Mouse (Mus musculus): Measurements from ENCODE around the gene Olfr457. TPM values are rescaled to one million over a fixed set of nuclear protein-coding genes. Genes with fewer than 3 reads are reported as not detected.

Olfr457 gene
- not detected in 2 replicates for total RNA-seq (2014; rRNA removed)
- polyA plus RNA-seq (2015; fragmentation: Nextera tagmentation; extraction: Ambion mirVana): not detected in 2 replicates

DNA sequence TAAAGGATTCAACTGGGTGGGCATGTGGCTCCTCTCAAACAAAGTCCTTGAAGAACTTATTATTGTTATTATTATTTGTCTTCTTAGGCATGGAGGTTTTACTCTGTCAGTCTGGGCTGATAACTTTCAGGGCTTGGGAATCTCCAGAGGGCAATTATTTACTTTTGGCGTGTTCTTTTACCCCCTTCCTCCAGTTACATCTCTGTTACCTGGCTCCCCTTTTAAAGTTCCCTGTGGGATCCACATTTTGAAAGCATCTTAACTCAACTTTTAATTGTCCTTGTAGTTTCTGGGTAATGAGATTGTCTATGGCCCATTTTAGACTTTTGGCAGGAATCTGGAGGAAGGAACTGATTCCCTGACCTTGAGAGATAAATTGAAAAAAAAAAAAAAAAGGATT is at the start of gene Olfr457:
Olfr457 (minus strand) TSS at position 101 of the 400 bp plus-strand sequence.
- no peaks in the 10 kb centered on the region for H3K4me1 ChIP-seq (ENCODE audit: insufficient read depth, low read length)
- no peak within 1 kb of the TSS for H3K4me3 ChIP-seq (ENCODE audit: low read depth, low read length)
- no peak within 1 kb of the TSS for H3K4me2 ChIP-seq (ENCODE audit: low read depth, low read length, poor library complexity, severe bottlenecking)
- H3K27ac ChIP-seq (ENCODE audit: low read depth, low read length): no peak within 1 kb of the TSS
- WGBS: 71% methylated on average over 1 of the region's 1 CpGs
- no peaks in the 10 kb centered on the region for H3K36me3 ChIP-seq (ENCODE audit: insufficient read depth, low read length)
- H3K9ac ChIP-seq (replicated peaks; ENCODE audit: low read length, poor library complexity, severe bottlenecking): no peak within 1 kb of the TSS
- DNase-seq (ENCODE audit: low spot score): no peak
- no peaks in the 10 kb centered on the region for H3K9me3 ChIP-seq (ENCODE audit: low read length)
- ATAC-seq (ENCODE audit: low FRiP score): no peak
- H3K27me3 ChIP-seq (ENCODE audit: insufficient read depth, low read length): no peaks in the 10 kb centered on the region
- TF ChIP-seq CTCF (IDR thresholded peaks at IDR 0.05): no peak

DNA sequence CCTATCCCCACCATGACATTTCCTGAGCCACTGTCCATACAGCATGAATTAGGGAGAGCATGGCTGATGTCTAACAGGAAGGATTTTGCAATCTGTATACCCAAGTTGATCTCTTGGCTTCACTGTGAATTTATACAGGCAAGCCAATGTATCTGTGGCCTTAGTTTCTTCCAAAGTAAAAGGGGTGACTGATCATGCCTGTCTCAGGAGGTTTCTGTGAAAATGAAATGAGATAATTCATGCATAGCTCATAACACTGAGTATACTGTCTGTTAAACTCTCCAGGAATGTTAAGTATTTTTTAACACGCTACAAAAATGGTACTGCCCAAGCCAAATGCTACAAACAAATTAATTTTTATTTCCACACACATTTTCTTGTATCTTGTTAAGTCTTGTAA is 37.3 kb upstream of the Olfr457 start:
- Histone ChIP-seq H3K4me1 (ENCODE audit: insufficient read depth, low read length) (no peaks in the 10 kb centered on the region), H3K27me3 (ENCODE audit: insufficient read depth, low read length) (no peaks in the 10 kb centered on the region), H3K4me2 (ENCODE audit: low read depth, low read length, poor library complexity, severe bottlenecking) (no peak overlapping the region), H3K9me3 (ENCODE audit: low read length) (no peaks in the 10 kb centered on the region), H3K9ac (replicated peaks; ENCODE audit: low read length, poor library complexity, severe bottlenecking) (no peak overlapping the region), H3K36me3 (ENCODE audit: insufficient read depth, low read length) (no peaks in the 10 kb centered on the region), H3K4me3 (ENCODE audit: low read depth, low read length) (no peak overlapping the region), H3K27ac (ENCODE audit: low read depth, low read length) (no peak overlapping the region)
- DNase-seq (ENCODE audit: low spot score) (no peak), ATAC-seq (ENCODE audit: low FRiP score) (no peak)
- TF ChIP-seq CTCF (IDR thresholded peaks at IDR 0.05): no peak
- WGBS: 84% methylated on average over 1 of the region's 1 CpGs

- DNase-seq (ENCODE audit: low spot score) (no peak), ATAC-seq (ENCODE audit: low FRiP score) (no peak)
- no peak overlapping the region for H3K9ac ChIP-seq (replicated peaks; ENCODE audit: low read length, poor library complexity, severe bottlenecking)
- TF ChIP-seq CTCF (IDR thresholded peaks at IDR 0.05): no peak
- no peaks in the 10 kb centered on the region for H3K27me3 ChIP-seq (ENCODE audit: insufficient read depth, low read length)
- no peak overlapping the region for H3K4me2 ChIP-seq (ENCODE audit: low read depth, low read length, poor library complexity, severe bottlenecking)
- H3K27ac ChIP-seq (ENCODE audit: low read depth, low read length): no peak overlapping the region
- H3K4me3 ChIP-seq (ENCODE audit: low read depth, low read length): no peak overlapping the region
- no peaks in the 10 kb centered on the region for H3K4me1 ChIP-seq (ENCODE audit: insufficient read depth, low read length)
- H3K36me3 ChIP-seq (ENCODE audit: insufficient read depth, low read length): no peaks in the 10 kb centered on the region
- H3K9me3 ChIP-seq (ENCODE audit: low read length): no peaks in the 10 kb centered on the region
Measured at GRCm38 (mm10) chr6:42509311-42509710, 33.2 kb upstream of the Olfr457 start.

GRCm38 (mm10) chr6:42503478-42503877 is 27.3 kb upstream of the Olfr457 start:
- Histone ChIP-seq H3K36me3 (ENCODE audit: insufficient read depth, low read length) (no peaks in the 10 kb centered on the region), H3K4me1 (ENCODE audit: insufficient read depth, low read length) (no peaks in the 10 kb centered on the region), H3K4me2 (ENCODE audit: low read depth, low read length, poor library complexity, severe bottlenecking) (no peak overlapping the region), H3K27ac (ENCODE audit: low read depth, low read length) (no peak overlapping the region), H3K4me3 (ENCODE audit: low read depth, low read length) (no peak overlapping the region), H3K27me3 (ENCODE audit: insufficient read depth, low read length) (no peaks in the 10 kb centered on the region), H3K9ac (replicated peaks; ENCODE audit: low read length, poor library complexity, severe bottlenecking) (no peak overlapping the region), H3K9me3 (ENCODE audit: low read length) (no peaks in the 10 kb centered on the region)
- ATAC-seq (ENCODE audit: low FRiP score) (no peak), DNase-seq (ENCODE audit: low spot score) (no peak)
- no peak for TF ChIP-seq CTCF (IDR thresholded peaks at IDR 0.05)
- 70% methylated on average over 2 of the region's 2 CpGs for WGBS

GRCm38 (mm10) chr6:42489731-42490130 is 13.6 kb upstream of the Olfr457 start:
- 79% methylated on average over 1 of the region's 1 CpGs for WGBS
- no peaks in the 10 kb centered on the region for H3K9me3 ChIP-seq (ENCODE audit: low read length)
- no peak overlapping the region for H3K4me3 ChIP-seq (ENCODE audit: low read depth, low read length)
- H3K4me1 ChIP-seq (ENCODE audit: insufficient read depth, low read length): no peaks in the 10 kb centered on the region
- no peak overlapping the region for H3K9ac ChIP-seq (replicated peaks; ENCODE audit: low read length, poor library complexity, severe bottlenecking)
- no peaks in the 10 kb centered on the region for H3K27me3 ChIP-seq (ENCODE audit: insufficient read depth, low read length)
- H3K36me3 ChIP-seq (ENCODE audit: insufficient read depth, low read length): no peaks in the 10 kb centered on the region
- no peak overlapping the region for H3K27ac ChIP-seq (ENCODE audit: low read depth, low read length)
- ATAC-seq (ENCODE audit: low FRiP score): no peak
- no peak for DNase-seq (ENCODE audit: low spot score)
- no peak overlapping the region for H3K4me2 ChIP-seq (ENCODE audit: low read depth, low read length, poor library complexity, severe bottlenecking)
- no peak for TF ChIP-seq CTCF (IDR thresholded peaks at IDR 0.05)

GRCm38 (mm10) chr6:42487114-42487513 is 11.0 kb upstream of the Olfr457 start, which contains the start of gene Olfr456:
Olfr456 (minus strand) TSS chr6:42487214.
- no peak within 1 kb of the TSS for H3K27ac ChIP-seq (ENCODE audit: low read depth, low read length)
- H3K36me3 ChIP-seq (ENCODE audit: insufficient read depth, low read length): no peaks in the 10 kb centered on the region
- H3K9me3 ChIP-seq (ENCODE audit: low read length): no peaks in the 10 kb centered on the region
- no peak within 1 kb of the TSS for H3K9ac ChIP-seq (replicated peaks; ENCODE audit: low read length, poor library complexity, severe bottlenecking)
- DNase-seq (ENCODE audit: low spot score) (no peak), ATAC-seq (ENCODE audit: low FRiP score) (no peak)
- no peaks in the 10 kb centered on the region for H3K27me3 ChIP-seq (ENCODE audit: insufficient read depth, low read length)
- no peak within 1 kb of the TSS for H3K4me3 ChIP-seq (ENCODE audit: low read depth, low read length)
- H3K4me1 ChIP-seq (ENCODE audit: insufficient read depth, low read length): no peaks in the 10 kb centered on the region
- H3K4me2 ChIP-seq (ENCODE audit: low read depth, low read length, poor library complexity, severe bottlenecking): no peak within 1 kb of the TSS
- TF ChIP-seq CTCF (IDR thresholded peaks at IDR 0.05): no peak
- WGBS: 85% methylated on average over 1 of the region's 1 CpGs

Data from midbrain, postnatal 0 days (tissue).